Mouse (Mus musculus) bone marrow, adult 2 months (tissue): Measurements from ENCODE around the gene Pom121l2.

Experiments used
- CTCF ChIP-seq: fragments of 200-500 bp; IDR thresholded peaks from 2 replicates; pipeline ENCODE4 v1.5.1; 2011; ENCODE audit warnings: low read length, control low read depth; ENCODE audit not compliant: control insufficient read depth, insufficient read depth
- POLR2A ChIP-seq: fragments of 200-500 bp; IDR thresholded peaks from 2 replicates; pipeline ENCODE4 v1.6.1; 2011; ENCODE audit warnings: low read depth, mild to moderate bottlenecking, control low read depth, low read length, borderline replicate concordance; ENCODE audit not compliant: control insufficient read depth

GRCm38 (mm10) chr13:21934982-21935791 lies 45.8 kb upstream of the Pom121l2 start:
- no peak for TF ChIP-seq POLR2A
- no peak for TF ChIP-seq CTCF
